Mouse (Mus musculus): ENCODE results near the gene Clip2.

- no peak for TF ChIP-seq POLR2A (IDR thresholded peaks at IDR 0.05; ENCODE audit: insufficient read depth, low read depth, low read length)
- TF ChIP-seq CTCF (IDR thresholded peaks at IDR 0.05; ENCODE audit: insufficient read depth, low read depth, low read length), result no peak
Observed at GRCm38 (mm10) chr5:134441105-134441504, 111.1 kb downstream of the Clip2 start.
